Mouse (Mus musculus): Measurements from ENCODE around the gene Exd1.

Gene Exd1

GRCm38 (mm10) chr2:119496082-119496481 is 51.3 kb downstream of the Exd1 start:
- Histone ChIP-seq H3K36me3 (ENCODE audit: insufficient read depth, low read length) (no peaks in the 10 kb centered on the region), H3K4me1 (replicated peaks; ENCODE audit: low read depth, low read length) (peaks cover 12% of the 10 kb centered on the region), H3K4me3 (replicated peaks; ENCODE audit: low read length) (no peak overlapping the region), H3K9me3 (ENCODE audit: low read length) (peaks cover 13% of the 10 kb centered on the region), H3K27me3 (ENCODE audit: insufficient read depth, low read length) (no peaks in the 10 kb centered on the region)
- TF ChIP-seq CTCF (conservative IDR thresholded peaks at IDR 0.05; ENCODE audit: low read length) (no peak), POU5F1 (IDR thresholded peaks at IDR 0.05; ENCODE audit: borderline replicate concordance, low read length) (no peak), NANOG (IDR thresholded peaks at IDR 0.05; ENCODE audit: borderline replicate concordance, low read length) (no peak)

GRCm38 (mm10) chr2:119491953-119492352 is 55.5 kb downstream of the Exd1 start:
- Histone ChIP-seq H3K9me3 (ENCODE audit: low read length) (no peaks in the 10 kb centered on the region), H3K4me3 (replicated peaks; ENCODE audit: low read length) (no peak overlapping the region), H3K4me1 (replicated peaks; ENCODE audit: low read depth, low read length) (peaks cover 26% of the 10 kb centered on the region), H3K36me3 (ENCODE audit: insufficient read depth, low read length) (no peaks in the 10 kb centered on the region), H3K27me3 (ENCODE audit: insufficient read depth, low read length) (no peaks in the 10 kb centered on the region)
- TF ChIP-seq NANOG (IDR thresholded peaks at IDR 0.05; ENCODE audit: borderline replicate concordance, low read length): no peak
- no peak for TF ChIP-seq POU5F1 (IDR thresholded peaks at IDR 0.05; ENCODE audit: borderline replicate concordance, low read length)
- TF ChIP-seq CTCF (conservative IDR thresholded peaks at IDR 0.05; ENCODE audit: low read length): no peak

GRCm38 (mm10) chr2:119486488-119486887 is 60.9 kb downstream of the Exd1 start:
- no peaks in the 10 kb centered on the region for H3K9me3 ChIP-seq (ENCODE audit: low read length)
- no peak for TF ChIP-seq POU5F1 (IDR thresholded peaks at IDR 0.05; ENCODE audit: borderline replicate concordance, low read length)
- TF ChIP-seq NANOG (IDR thresholded peaks at IDR 0.05; ENCODE audit: borderline replicate concordance, low read length): peak; percentile 86
- no peak for TF ChIP-seq CTCF (conservative IDR thresholded peaks at IDR 0.05; ENCODE audit: low read length)
- peak overlapping the region; percentile 41; the same call in 1 of the 2 replicates for H3K4me3 ChIP-seq (replicated peaks; ENCODE audit: low read length)
- H3K27me3 ChIP-seq (ENCODE audit: insufficient read depth, low read length): no peaks in the 10 kb centered on the region
- H3K36me3 ChIP-seq (ENCODE audit: insufficient read depth, low read length): no peaks in the 10 kb centered on the region
- H3K4me1 ChIP-seq (replicated peaks; ENCODE audit: low read depth, low read length): peaks cover 38% of the 10 kb centered on the region

- peaks cover 42% of the 10 kb centered on the region for H3K4me1 ChIP-seq (replicated peaks; ENCODE audit: low read depth, low read length)
- H3K4me3 ChIP-seq (replicated peaks; ENCODE audit: low read length): no peak overlapping the region
- H3K36me3 ChIP-seq (ENCODE audit: insufficient read depth, low read length): peaks cover 20% of the 10 kb centered on the region
- no peaks in the 10 kb centered on the region for H3K27me3 ChIP-seq (ENCODE audit: insufficient read depth, low read length)
- TF ChIP-seq NANOG (IDR thresholded peaks at IDR 0.05; ENCODE audit: borderline replicate concordance, low read length): no peak
- TF ChIP-seq CTCF (conservative IDR thresholded peaks at IDR 0.05; ENCODE audit: low read length): no peak
- TF ChIP-seq POU5F1 (IDR thresholded peaks at IDR 0.05; ENCODE audit: borderline replicate concordance, low read length): no peak
- H3K9me3 ChIP-seq (ENCODE audit: low read length): no peaks in the 10 kb centered on the region
Measured at GRCm38 (mm10) chr2:119482307-119482706, 65.1 kb downstream of the Exd1 start.

- H3K27me3 ChIP-seq (ENCODE audit: insufficient read depth, low read length): no peaks in the 10 kb centered on the region
- H3K36me3 ChIP-seq (ENCODE audit: insufficient read depth, low read length): peaks cover 34% of the 10 kb centered on the region
- peak overlapping the region; percentile 94 for H3K4me3 ChIP-seq (replicated peaks; ENCODE audit: low read length)
- peaks cover 45% of the 10 kb centered on the region for H3K4me1 ChIP-seq (replicated peaks; ENCODE audit: low read depth, low read length)
- H3K9me3 ChIP-seq (ENCODE audit: low read length): no peaks in the 10 kb centered on the region
- TF ChIP-seq CTCF (conservative IDR thresholded peaks at IDR 0.05; ENCODE audit: low read length) (no peak), NANOG (IDR thresholded peaks at IDR 0.05; ENCODE audit: borderline replicate concordance, low read length) (no peak), POU5F1 (IDR thresholded peaks at IDR 0.05; ENCODE audit: borderline replicate concordance, low read length) (no peak)
Measured at GRCm38 (mm10) chr2:119478397-119478749, 69.1 kb downstream of the Exd1 start.

GRCm38 (mm10) chr2:119477571-119478396 is 69.6 kb downstream of the Exd1 start, which contains the start of gene Ino80:
Gene Ino80, minus strand, starts transcription at chr2:119477687.
- H3K4me3 ChIP-seq (replicated peaks; ENCODE audit: low read length): peak within 1 kb of the TSS; percentile 94
- H3K36me3 ChIP-seq (ENCODE audit: insufficient read depth, low read length): peaks cover 40% of the 10 kb centered on the region
- peaks cover 51% of the 10 kb centered on the region for H3K4me1 ChIP-seq (replicated peaks; ENCODE audit: low read depth, low read length)
- TF ChIP-seq NANOG (IDR thresholded peaks at IDR 0.05; ENCODE audit: borderline replicate concordance, low read length): no peak
- TF ChIP-seq POU5F1 (IDR thresholded peaks at IDR 0.05; ENCODE audit: borderline replicate concordance, low read length): no peak
- TF ChIP-seq CTCF (conservative IDR thresholded peaks at IDR 0.05; ENCODE audit: low read length): no peak
- no peaks in the 10 kb centered on the region for H3K9me3 ChIP-seq (ENCODE audit: low read length)
- no peaks in the 10 kb centered on the region for H3K27me3 ChIP-seq (ENCODE audit: insufficient read depth, low read length)

- Histone ChIP-seq H3K27me3 (ENCODE audit: insufficient read depth, low read length) (no peaks in the 10 kb centered on the region), H3K36me3 (ENCODE audit: insufficient read depth, low read length) (peaks cover 46% of the 10 kb centered on the region)
Measured at GRCm38 (mm10) chr2:119476621-119477391, 70.6 kb downstream of the Exd1 start.

GRCm38 (mm10) chr2:119476166-119476565 is 71.3 kb downstream of the Exd1 start:
- H3K4me3 ChIP-seq (replicated peaks; ENCODE audit: low read length): peak overlapping the region; percentile 94
- peaks cover 49% of the 10 kb centered on the region for H3K36me3 ChIP-seq (ENCODE audit: insufficient read depth, low read length)
- H3K27me3 ChIP-seq (ENCODE audit: insufficient read depth, low read length): no peaks in the 10 kb centered on the region
- peaks cover 59% of the 10 kb centered on the region for H3K4me1 ChIP-seq (replicated peaks; ENCODE audit: low read depth, low read length)
- H3K9me3 ChIP-seq (ENCODE audit: low read length): no peaks in the 10 kb centered on the region
- no peak for TF ChIP-seq NANOG (IDR thresholded peaks at IDR 0.05; ENCODE audit: borderline replicate concordance, low read length)
- no peak for TF ChIP-seq POU5F1 (IDR thresholded peaks at IDR 0.05; ENCODE audit: borderline replicate concordance, low read length)
- TF ChIP-seq CTCF (conservative IDR thresholded peaks at IDR 0.05; ENCODE audit: low read length): no peak

More at GRCm38 (mm10) chr2:119476621-119477391, 70.6 kb downstream of the Exd1 start:
- peaks cover 55% of the 10 kb centered on the region for H3K4me1 ChIP-seq (replicated peaks; ENCODE audit: low read depth, low read length)
- TF ChIP-seq CTCF (conservative IDR thresholded peaks at IDR 0.05; ENCODE audit: low read length) (no peak), POU5F1 (IDR thresholded peaks at IDR 0.05; ENCODE audit: borderline replicate concordance, low read length) (no peak), NANOG (IDR thresholded peaks at IDR 0.05; ENCODE audit: borderline replicate concordance, low read length) (no peak)
- H3K4me3 ChIP-seq (replicated peaks; ENCODE audit: low read length): peak overlapping the region; percentile 94
- no peaks in the 10 kb centered on the region for H3K9me3 ChIP-seq (ENCODE audit: low read length)
